Comparison of ENCODE assay signal across 10 mouse cellular contexts in genomic region chr19:12820383-12820782, GRCm38 (mm10). TPM values are rescaled to one million over a fixed set of nuclear protein-coding genes. Genes with fewer than 3 reads are reported as not detected.
DNase-seq lines count a peak whose midpoint lies in the region; ATAC-seq and TF ChIP-seq lines count a peak whose summit lies in the region.
"Had no signal": no experiment of that assay in that cellular context is flagged by ENCODE, and none has a peak within 500 bp of the region (broad histone marks: within the 10 kb centered on the region; RNA-seq: fewer than 3 reads in every experiment).

No protein-coding gene starts in this region.

- no peak overlapping the region for H3K9ac ChIP-seq in intestine, postnatal 0 days (ENCODE audit: low read depth, low read length)
- no peak overlapping the region for H3K9ac ChIP-seq in intestine, embryonic 15.5 days
- H3K9ac ChIP-seq: limb, embryonic 12.5 days had no signal

- ATAC-seq in intestine, postnatal 0 days: no peak
- ATAC-seq in intestine, embryonic 15.5 days: no peak

- H3K9me3 ChIP-seq in intestine, postnatal 0 days (ENCODE audit: control insufficient read depth): no peaks in the 10 kb centered on the region
- H3K9me3 ChIP-seq in intestine, embryonic 15.5 days: no peaks in the 10 kb centered on the region
- H3K9me3 ChIP-seq: limb, embryonic 12.5 days had no signal

- DNase-seq in 416B (ENCODE audit: low read depth) (peak; percentile 81), ES-CJ7 (ENCODE audit: low read depth, low spot score) (peak; percentile 11)
- peak; percentile 6 for DNase-seq in forelimb bud, embryonic 11.5 days (ENCODE audit: low read depth, low spot score)
- DNase-seq in right cerebral cortex, postnatal 14 days: peak; percentile 12
- DNase-seq in adrenal gland, adult (ENCODE audit: inconsistent age in 2 of 2, low spot score in 1 of 2): no peak
- DNase-seq in urinary bladder, postnatal 36 days (ENCODE audit: low spot score in 2 of 2): no peak

- no peaks in the 10 kb centered on the region for H3K27me3 ChIP-seq in intestine, postnatal 0 days (replicated peaks; ENCODE audit: control insufficient read depth, insufficient read depth, low read length)
- no peaks in the 10 kb centered on the region for H3K27me3 ChIP-seq in intestine, embryonic 15.5 days (replicated peaks)
- H3K27me3 ChIP-seq: limb, embryonic 12.5 days had no signal

- H3K4me1 ChIP-seq in intestine, postnatal 0 days (replicated peaks; ENCODE audit: control insufficient read depth, insufficient read depth, low read length): no peaks in the 10 kb centered on the region
- no peaks in the 10 kb centered on the region for H3K4me1 ChIP-seq in intestine, embryonic 15.5 days (replicated peaks)
- H3K4me1 ChIP-seq: limb, embryonic 12.5 days had no signal

- no peak overlapping the region for H3K27ac ChIP-seq in intestine, postnatal 0 days (ENCODE audit: low read depth, low read length)
- no peak overlapping the region for H3K27ac ChIP-seq in intestine, embryonic 15.5 days
- H3K27ac ChIP-seq: limb, embryonic 12.5 days had no signal

- no peaks in the 10 kb centered on the region for H3K36me3 ChIP-seq in intestine, postnatal 0 days (ENCODE audit: control insufficient read depth, insufficient read depth)
- no peaks in the 10 kb centered on the region for H3K36me3 ChIP-seq in intestine, embryonic 15.5 days
- H3K36me3 ChIP-seq: limb, embryonic 12.5 days had no signal

- TF ChIP-seq CTCF in intestine, postnatal 0 days (IDR thresholded peaks at IDR 0.05; ENCODE audit: low read depth): peak; percentile 77

- WGBS in intestine, postnatal 0 days: 26% methylated on average over 4 of the region's 4 CpGs
- WGBS in intestine, embryonic 15.5 days: 36% methylated on average over 4 of the region's 4 CpGs

- no peak overlapping the region for H3K4me2 ChIP-seq in intestine, postnatal 0 days (replicated peaks; ENCODE audit: low read depth)
- no peak overlapping the region for H3K4me2 ChIP-seq in intestine, embryonic 15.5 days (replicated peaks)
- H3K4me2 ChIP-seq: limb, embryonic 12.5 days had no signal

- no peak overlapping the region for H3K4me3 ChIP-seq in intestine, postnatal 0 days (ENCODE audit: low read depth, low read length)
- no peak overlapping the region for H3K4me3 ChIP-seq in intestine, embryonic 15.5 days (replicated peaks)
- H3K4me3 ChIP-seq: limb, embryonic 12.5 days had no signal

RNA-seq across cellular contexts. Expression of gene Lpxn, which starts 24.4 kb away (rescaled TPM):
- polyA plus RNA-seq in intestine, postnatal 0 days (2015; fragmentation: Nextera tagmentation; extraction: Ambion mirVana): 1.7 and 1.9 TPM in 2 replicates
- polyA plus RNA-seq in intestine, embryonic 15.5 days (2015; fragmentation: Nextera tagmentation; extraction: Ambion mirVana): 2.3 and 3.0 TPM in 2 replicates

RNA-seq across cellular contexts. Expression of gene Zfp91, which starts 24.5 kb away (rescaled TPM):
- 13.6 and 15.1 TPM in 2 replicates for polyA plus RNA-seq in intestine, postnatal 0 days (2015; fragmentation: Nextera tagmentation; extraction: Ambion mirVana)
- polyA plus RNA-seq in intestine, embryonic 15.5 days (2015; fragmentation: Nextera tagmentation; extraction: Ambion mirVana): 14.0 and 15.4 TPM in 2 replicates

RNA-seq across cellular contexts. Expression of gene Gm5244, which starts 26.1 kb away (rescaled TPM):
- not detected in 2 replicates for polyA plus RNA-seq in intestine, postnatal 0 days (2015; fragmentation: Nextera tagmentation; extraction: Ambion mirVana)
- not detected in 2 replicates for polyA plus RNA-seq in intestine, embryonic 15.5 days (2015; fragmentation: Nextera tagmentation; extraction: Ambion mirVana)
- polyA plus RNA-seq: cortical plate, adult 2 months; limb, embryonic 12.5 days had no signal

RNA-seq across cellular contexts. Expression of gene Olfr1444, which starts 36.7 kb away (rescaled TPM):
- polyA plus RNA-seq in intestine, postnatal 0 days (2015; fragmentation: Nextera tagmentation; extraction: Ambion mirVana): not detected in 2 replicates
- polyA plus RNA-seq in intestine, embryonic 15.5 days (2015; fragmentation: Nextera tagmentation; extraction: Ambion mirVana): not detected in 2 replicates
- polyA plus RNA-seq: cortical plate, adult 2 months; limb, embryonic 12.5 days had no signal

RNA-seq across cellular contexts. Expression of gene Cntf, which starts 55.0 kb away (rescaled TPM):
- 0.93 and 1.1 TPM in 2 replicates for polyA plus RNA-seq in intestine, postnatal 0 days (2015; fragmentation: Nextera tagmentation; extraction: Ambion mirVana)
- 0.82 and 1.4 TPM in 2 replicates for polyA plus RNA-seq in intestine, embryonic 15.5 days (2015; fragmentation: Nextera tagmentation; extraction: Ambion mirVana)

Comparison
In these comparisons a context has a peak if more than half of its experiments do, and no peak if none do; other contexts are left out.
1. DNase-seq: peak in 416B (single experiment), ES-CJ7 (single experiment), forelimb bud, embryonic 11.5 days (single experiment) and right cerebral cortex, postnatal 14 days (single experiment); none in adrenal gland, adult (0 of 2) and urinary bladder, postnatal 36 days (0 of 2).